Mouse (Mus musculus): Measurements from ENCODE around the gene Pcdh15.

Gene Pcdh15

GRCm38 (mm10) chr10:74305439-74306158 lies 1206.5 kb downstream of the Pcdh15 start:
- DNase-seq (ENCODE audit: low read depth, low spot score): no peak

GRCm38 (mm10) chr10:74307035-74307434 lies 1207.9 kb downstream of the Pcdh15 start:
- no peak for DNase-seq (ENCODE audit: low read depth, low spot score)

- no peak for DNase-seq (ENCODE audit: low read depth, low spot score)
These were observed 1216.9 kb downstream of the Pcdh15 start for GRCm38 (mm10) chr10:74316091-74316490.

DNA sequence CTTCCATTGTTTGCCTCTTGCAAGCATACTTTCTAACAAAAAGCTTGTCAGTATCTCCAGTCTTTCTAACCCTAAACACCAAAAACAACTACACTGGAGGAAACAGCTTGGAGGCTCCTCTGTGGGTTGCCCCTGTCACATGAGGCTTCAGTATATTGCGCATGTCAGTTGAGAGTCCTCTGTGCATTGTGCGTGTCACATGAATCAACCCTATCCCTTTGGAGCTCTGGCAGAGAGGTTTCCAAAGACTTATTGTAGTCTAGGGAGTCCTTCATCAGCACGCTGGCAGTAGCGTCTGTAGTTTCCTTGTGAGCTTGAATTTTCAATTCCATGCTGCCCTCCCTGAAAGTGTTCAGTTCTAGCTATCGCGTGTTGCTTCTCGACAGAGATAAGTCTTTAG lies 1236.3 kb downstream of the Pcdh15 start:
- no peak for DNase-seq (ENCODE audit: low read depth, low spot score)

DNA sequence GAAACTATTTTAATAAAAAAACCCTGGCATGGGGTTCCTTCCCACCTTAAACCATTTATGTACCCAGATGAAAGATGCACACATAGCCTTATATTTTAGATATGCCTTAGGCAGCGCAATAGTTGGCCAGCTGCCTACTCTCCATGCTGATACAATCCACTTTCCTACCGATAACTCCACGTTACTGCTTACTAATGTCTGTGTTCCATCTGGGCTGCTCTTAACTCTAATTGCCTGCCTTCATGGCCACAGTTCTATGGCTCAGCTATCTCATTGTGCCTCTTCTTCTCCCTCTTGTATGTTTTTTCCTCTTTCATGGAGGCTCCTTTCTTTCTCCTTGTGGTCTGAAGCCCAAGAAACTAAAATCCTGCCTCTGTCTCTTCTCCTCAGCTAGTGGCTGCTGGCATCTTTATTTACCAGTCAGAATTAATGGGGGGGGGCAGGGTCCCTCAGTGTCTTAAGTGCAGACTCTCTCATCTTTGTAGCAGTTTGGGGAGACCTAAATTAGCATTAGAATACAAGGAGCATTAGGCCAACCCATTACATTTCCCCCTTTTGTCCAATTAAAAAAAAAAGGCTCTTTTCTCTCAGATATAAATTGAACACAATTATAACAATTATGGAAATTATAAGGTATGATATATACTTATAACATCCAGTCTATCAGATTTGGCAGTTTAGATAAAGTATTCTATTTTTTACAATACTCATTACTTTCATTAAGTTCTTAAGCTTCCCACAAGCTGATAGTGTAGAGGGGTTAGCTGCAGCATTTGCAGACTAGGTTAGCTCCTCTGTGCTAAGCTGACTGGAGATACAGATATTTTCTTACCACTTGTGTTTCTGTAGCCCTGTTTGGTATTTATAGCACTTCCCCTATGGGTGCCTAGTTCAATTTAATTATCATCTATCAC lies 1240.4 kb downstream of the Pcdh15 start:
- DNase-seq (ENCODE audit: low read depth, low spot score): no peak

- DNase-seq (ENCODE audit: low read depth, low spot score): no peak
These were observed 1260.4 kb downstream of the Pcdh15 start for GRCm38 (mm10) chr10:74359526-74359925.

- no peak for DNase-seq (ENCODE audit: low read depth, low spot score)
These were observed 1279.6 kb downstream of the Pcdh15 start for GRCm38 (mm10) chr10:74378697-74379096.

GRCm38 (mm10) chr10:74379276-74380134 lies 1280.4 kb downstream of the Pcdh15 start:
- DNase-seq (ENCODE audit: low read depth, low spot score): no peak

GRCm38 (mm10) chr10:74387538-74388499 lies 1288.7 kb downstream of the Pcdh15 start:
- peak; percentile 6 for DNase-seq (ENCODE audit: low read depth, low spot score)

- DNase-seq (ENCODE audit: low read depth, low spot score): no peak
These were observed 1304.0 kb downstream of the Pcdh15 start for GRCm38 (mm10) chr10:74403111-74403510.

DNA sequence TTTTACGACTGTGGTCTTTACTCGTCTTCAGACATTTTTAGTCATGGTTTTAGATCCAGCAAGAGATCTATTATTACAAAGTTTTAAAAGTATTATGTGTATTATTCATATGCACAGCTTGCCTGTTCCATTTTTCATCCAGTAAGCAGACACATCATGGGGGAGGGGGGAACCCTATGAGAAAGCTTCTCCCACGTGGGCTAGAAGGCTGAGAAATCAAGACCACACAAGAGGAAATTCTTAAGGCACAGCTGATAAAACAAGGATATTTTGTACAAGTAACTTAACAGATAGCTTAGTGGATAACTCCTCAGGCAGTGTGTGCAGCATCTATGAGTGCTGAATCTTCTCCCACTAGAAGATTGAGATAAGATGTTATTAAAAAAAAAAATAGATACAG lies 1314.9 kb downstream of the Pcdh15 start:
- DNase-seq (ENCODE audit: low read depth, low spot score): no peak

- DNase-seq (ENCODE audit: low read depth, low spot score): no peak
These were observed 1315.8 kb downstream of the Pcdh15 start for GRCm38 (mm10) chr10:74414945-74415344.

- no peak for DNase-seq (ENCODE audit: low read depth, low spot score)
These were observed 1316.2 kb downstream of the Pcdh15 start for GRCm38 (mm10) chr10:74415359-74415758.

- DNase-seq (ENCODE audit: low read depth, low spot score): no peak
These were observed 1316.8 kb downstream of the Pcdh15 start for GRCm38 (mm10) chr10:74415949-74416348.

DNA sequence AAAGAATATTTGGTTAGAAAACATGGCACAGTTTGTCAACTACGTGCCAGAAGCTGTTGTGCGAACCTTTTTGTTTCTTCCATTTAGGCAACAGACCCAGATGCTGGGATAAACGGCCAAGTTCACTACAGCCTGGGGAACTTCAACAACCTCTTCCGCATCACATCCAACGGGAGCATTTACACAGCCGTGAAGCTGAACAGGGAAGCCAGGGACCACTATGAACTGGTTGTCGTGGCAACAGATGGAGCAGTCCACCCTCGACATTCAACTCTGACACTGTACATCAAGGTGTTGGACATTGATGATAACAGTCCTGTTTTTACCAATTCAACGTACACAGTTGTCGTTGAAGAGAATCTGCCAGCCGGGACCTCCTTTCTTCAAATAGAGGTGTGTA lies 1350.9 kb downstream of the Pcdh15 start:
- no peak for DNase-seq (ENCODE audit: low read depth, low spot score)

DNA sequence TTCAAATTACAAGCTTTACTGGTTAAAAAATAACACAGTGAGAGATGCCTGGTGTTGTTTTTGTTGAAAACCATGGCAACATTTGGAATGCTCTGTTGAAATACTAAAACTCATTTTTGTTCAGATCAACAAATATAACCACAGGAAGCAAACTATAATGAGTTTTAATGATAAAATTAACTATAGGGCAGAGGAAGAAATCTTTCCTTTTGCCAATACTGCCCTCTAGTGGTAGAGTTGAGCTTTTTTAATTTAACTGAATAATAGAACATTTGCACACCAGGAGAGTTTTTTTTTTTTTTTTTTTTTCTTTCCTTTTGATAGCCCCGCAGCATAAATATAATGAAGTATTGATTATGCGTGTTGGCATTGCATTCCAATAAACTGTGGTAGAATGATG lies 1364.8 kb downstream of the Pcdh15 start:
- DNase-seq (ENCODE audit: low read depth, low spot score): peak; percentile 24

DNA sequence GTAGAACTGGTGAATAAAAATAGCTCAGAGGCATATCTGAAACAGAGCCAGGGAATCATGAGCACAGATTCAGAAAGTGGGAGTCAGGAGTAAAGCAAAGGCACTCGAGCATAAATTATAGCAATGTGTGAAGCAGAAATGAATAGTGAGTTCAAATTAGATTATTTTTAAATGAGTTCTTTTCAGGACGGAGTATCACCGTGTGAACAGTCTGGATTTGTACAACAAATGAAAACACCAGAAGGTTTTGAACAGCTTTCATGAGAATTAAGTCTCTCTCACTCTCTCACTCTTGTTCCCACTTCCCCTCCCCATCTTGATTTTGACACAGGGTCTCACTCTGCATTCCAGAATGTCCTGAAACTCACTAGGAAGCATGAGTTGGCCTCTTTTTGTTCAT lies 1381.6 kb downstream of the Pcdh15 start:
- peak; percentile 50 for DNase-seq (ENCODE audit: low read depth, low spot score)

- no peak for DNase-seq (ENCODE audit: low read depth, low spot score)
These were observed 1413.2 kb downstream of the Pcdh15 start for GRCm38 (mm10) chr10:74512315-74512714.

- DNase-seq (ENCODE audit: low read depth, low spot score): no peak
These were observed 1414.6 kb downstream of the Pcdh15 start for GRCm38 (mm10) chr10:74513743-74514142.

DNA sequence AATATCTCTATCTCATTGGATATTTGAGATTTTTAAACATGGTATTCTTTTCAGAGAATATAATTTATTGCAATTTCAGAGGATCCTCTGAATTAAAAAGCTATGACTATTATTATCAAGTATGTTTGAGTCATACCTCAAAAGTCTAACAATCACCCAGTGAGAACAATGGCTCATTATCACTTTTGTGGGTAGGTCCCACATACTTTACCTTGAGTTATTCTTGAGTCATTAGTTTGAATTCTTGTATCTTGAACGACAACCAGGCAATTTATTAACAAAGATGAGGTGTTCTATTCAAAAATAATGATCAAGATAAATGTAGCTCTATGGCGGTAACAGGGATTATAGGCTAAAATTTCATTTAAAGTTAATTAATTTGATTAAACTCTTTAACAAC lies 1439.2 kb downstream of the Pcdh15 start:
- DNase-seq (ENCODE audit: low read depth, low spot score): no peak

GRCm38 (mm10) chr10:74555326-74555725 lies 1456.2 kb downstream of the Pcdh15 start:
- DNase-seq (ENCODE audit: low read depth, low spot score): no peak

All from brain, embryonic 18.5 days (tissue).